Mouse (Mus musculus) forebrain, embryonic 14.5 days (tissue): ENCODE measurements around the gene Scn1b. TPM values are rescaled to one million over a fixed set of nuclear protein-coding genes. Genes with fewer than 3 reads are reported as not detected.

ENCODE experiments used
- ATAC-seq: fragments of 200-750 bp; cut with Nextera tagmentation; 2 replicates; pipeline ENCODE4 v1.8.0; 2017; ENCODE audit warnings: mild to moderate bottlenecking, moderate library complexity
- DNase-seq: peaks from one replicate; pipeline ENCODE4 v3.0.0-alpha.2; 2015; ENCODE audit warnings: low spot score
- H3K27ac ChIP-seq: fragments of 300-500 bp; sonication (generic); 2 replicates; pipeline ENCODE4 v1.5.1; 2014; ENCODE audit warnings: low read depth, mild to moderate bottlenecking, control low read depth, low read length, moderate library complexity
- H3K27me3 ChIP-seq: fragments of 300-500 bp; sonication (generic); replicated peaks from 2 replicates; pipeline ENCODE4 v1.6.1; 2014; ENCODE audit warnings: low read length, control low read depth, mixed read lengths; ENCODE audit not compliant: control insufficient read depth, insufficient read depth
- H3K36me3 ChIP-seq: fragments of 300-500 bp; sonication (generic); 2 replicates; pipeline ENCODE4 v1.6.1; 2014; ENCODE audit warnings: low read length, control low read depth; ENCODE audit not compliant: control insufficient read depth, insufficient read depth
- H3K4me1 ChIP-seq: fragments of 300-500 bp; sonication (generic); 2 replicates; pipeline ENCODE4 v1.6.1; 2014; ENCODE audit warnings: antibody characterized with exemption, low read length, control low read depth; ENCODE audit not compliant: control insufficient read depth, insufficient read depth
- H3K4me2 ChIP-seq: fragments of 300-500 bp; sonication (generic); 2 replicates; pipeline ENCODE4 v1.6.1; 2014; ENCODE audit warnings: mild to moderate bottlenecking, control low read depth, low read length
- H3K4me3 ChIP-seq: fragments of 300-500 bp; sonication (generic); 2 replicates; pipeline ENCODE4 v1.5.1; 2014; ENCODE audit warnings: low read depth, low read length, control low read depth
- H3K9ac ChIP-seq: fragments of 300-500 bp; sonication (generic); 2 replicates; pipeline ENCODE4 v1.6.1; 2014; ENCODE audit warnings: mild to moderate bottlenecking, low read length, control low read depth, moderate library complexity
- H3K9me3 ChIP-seq: fragments of 300-500 bp; sonication (generic); replicated peaks from 2 replicates; pipeline ENCODE4 v1.6.1; 2016; ENCODE audit warnings: low read length, control low read depth, mixed read lengths; ENCODE audit not compliant: control insufficient read depth
- WGBS: fragments of 180-500 bp; shearing (Covaris S2); extraction: QIAGEN DNeasy Blood & Tissue Kit; methylation state at CpG from one replicate; pipeline ENCODE4 v1.1.7; 2014; 5-methylcytosine and 5-hydroxymethylcytosine counted together
- polyA plus RNA-seq: library from polyadenylated mRNA; unstranded; fragments of >200 nt; fragmentation: Nextera tagmentation; extraction: Ambion mirVana; gene quantifications from 2 replicates; pipeline ENCODE4 v1.2.1, GENCODE M21; 2014

Gene Scn1b
- polyA plus RNA-seq, 1 experiment from 2014 or later: 2.8 TPM

- WGBS: 34% methylated on average over 5 of the region's 5 CpGs
- peak; percentile 49 for DNase-seq
Measured at GRCm38 (mm10) chr7:31067836-31068235, 59.0 kb downstream of the Scn1b start.

More at GRCm38 (mm10) chr7:31067836-31068235, 59.0 kb downstream of the Scn1b start:
- Histone ChIP-seq H3K9me3 (no peaks in the 10 kb centered on the region), H3K36me3 (no peaks in the 10 kb centered on the region), H3K4me2 (no peak overlapping the region), H3K9ac (no peak overlapping the region), H3K27ac (no peak overlapping the region), H3K4me1 (no peaks in the 10 kb centered on the region), H3K4me3 (no peak overlapping the region), H3K27me3 (no peaks in the 10 kb centered on the region)
- ATAC-seq: no peak

Other genes starting within 250 kb of the Scn1b start
- not detected in 2 replicates for gene Cd22, start 246.7 kb downstream of the Scn1b start, polyA plus RNA-seq
- gene Mag, start 212.1 kb downstream of the Scn1b start, polyA plus RNA-seq: 1.0 and 1.7 TPM in 2 replicates
- not detected in 2 replicates for gene Hamp2, start 202.3 kb downstream of the Scn1b start, polyA plus RNA-seq
- not detected in 2 replicates for gene Hamp, start 183.0 kb downstream of the Scn1b start, polyA plus RNA-seq
- gene Usf2, start 170.2 kb downstream of the Scn1b start, polyA plus RNA-seq: 20.3 and 25.0 TPM in 2 replicates
- 16.8 and 19.2 TPM in 2 replicates for gene Lsr, start 153.5 kb downstream of the Scn1b start, polyA plus RNA-seq
- gene Fam187b, start 153.2 kb downstream of the Scn1b start, polyA plus RNA-seq: 0.20 and 0.35 TPM in 2 replicates
- 17.2 and 18.4 TPM in 2 replicates for gene Fxyd5, start 84.5 kb downstream of the Scn1b start, polyA plus RNA-seq
- 46.8 and 67.8 TPM in 2 replicates for gene Fxyd7, start 75.5 kb downstream of the Scn1b start, polyA plus RNA-seq
- 9.4 and 12.3 TPM in 2 replicates for gene Fxyd1, start 69.8 kb downstream of the Scn1b start, polyA plus RNA-seq
- 0.08 and 0.15 TPM in 2 replicates for gene Lgi4, start 67.7 kb downstream of the Scn1b start, polyA plus RNA-seq
- gene Fxyd3, start 50.3 kb downstream of the Scn1b start, polyA plus RNA-seq: not detected in 2 replicates
- gene Hpn, start 11.7 kb downstream of the Scn1b start, polyA plus RNA-seq: not detected in 2 replicates
- gene Gramd1a, start 28.9 kb upstream of the Scn1b start, polyA plus RNA-seq: 150 and 200 TPM in 2 replicates
- gene Scgb2b2, start 163.5 kb upstream of the Scn1b start, polyA plus RNA-seq: not detected in 2 replicates
- not detected in 2 replicates for gene Scgb1b2, start 164.8 kb upstream of the Scn1b start, polyA plus RNA-seq
- gene Scgb2b3, start 235.1 kb upstream of the Scn1b start, polyA plus RNA-seq: not detected in 2 replicates
- not detected in 2 replicates for gene Scgb1b3, start 248.6 kb upstream of the Scn1b start, polyA plus RNA-seq